Mouse (Mus musculus) hindbrain, embryonic 12.5 days (tissue): ENCODE data around the gene Olfr355. TPM values are rescaled to one million over a fixed set of nuclear protein-coding genes. Genes with fewer than 3 reads are reported as not detected.

Experiments
- ATAC-seq: fragments of 200-750 bp; cut with Nextera tagmentation; 2 replicates; pipeline ENCODE4 v1.8.0; 2017; ENCODE audit warnings: moderate TSS enrichment; ENCODE audit not compliant: low FRiP score
- H3K27ac ChIP-seq: fragments of 300-500 bp; sonication (generic); 2 replicates; pipeline ENCODE4 v1.5.1; 2016; ENCODE audit warnings: mild to moderate bottlenecking
- H3K27me3 ChIP-seq: fragments of 300-500 bp; sonication (generic); 2 replicates; pipeline ENCODE4 v1.6.1; 2016; ENCODE audit warnings: mild to moderate bottlenecking
- H3K36me3 ChIP-seq: fragments of 300-500 bp; sonication (generic); 2 replicates; pipeline ENCODE4 v1.6.1; 2016; ENCODE audit warnings: mild to moderate bottlenecking
- H3K4me1 ChIP-seq: fragments of 300-500 bp; sonication (generic); 2 replicates; pipeline ENCODE4 v1.6.1; 2016
- H3K4me2 ChIP-seq: fragments of 300-500 bp; sonication (generic); replicated peaks from 2 replicates; pipeline ENCODE4 v1.6.1; 2016; ENCODE audit warnings: mild to moderate bottlenecking
- H3K4me3 ChIP-seq: fragments of 300-500 bp; sonication (generic); 2 replicates; pipeline ENCODE4 v1.5.1; 2016; ENCODE audit warnings: mild to moderate bottlenecking
- H3K9ac ChIP-seq: fragments of 300-500 bp; sonication (generic); 2 replicates; pipeline ENCODE4 v1.6.1; 2016; ENCODE audit warnings: mild to moderate bottlenecking, moderate library complexity
- H3K9me3 ChIP-seq: fragments of 300-500 bp; sonication (generic); replicated peaks from 2 replicates; pipeline ENCODE4 v1.6.1; 2016; ENCODE audit warnings: mild to moderate bottlenecking
- WGBS: fragments of 180-500 bp; shearing (Covaris S2); methylation state at CpG from one replicate; pipeline ENCODE4 v1.1.7; 2016; 5-methylcytosine and 5-hydroxymethylcytosine counted together
- polyA plus RNA-seq: library from polyadenylated mRNA; unstranded; fragments of >200 nt; fragmentation: Nextera tagmentation; extraction: Ambion mirVana; gene quantifications from 2 replicates; pipeline ENCODE4 v1.2.1, GENCODE M21; 2016

Olfr355 gene
- not detected in 2 replicates for polyA plus RNA-seq

DNA sequence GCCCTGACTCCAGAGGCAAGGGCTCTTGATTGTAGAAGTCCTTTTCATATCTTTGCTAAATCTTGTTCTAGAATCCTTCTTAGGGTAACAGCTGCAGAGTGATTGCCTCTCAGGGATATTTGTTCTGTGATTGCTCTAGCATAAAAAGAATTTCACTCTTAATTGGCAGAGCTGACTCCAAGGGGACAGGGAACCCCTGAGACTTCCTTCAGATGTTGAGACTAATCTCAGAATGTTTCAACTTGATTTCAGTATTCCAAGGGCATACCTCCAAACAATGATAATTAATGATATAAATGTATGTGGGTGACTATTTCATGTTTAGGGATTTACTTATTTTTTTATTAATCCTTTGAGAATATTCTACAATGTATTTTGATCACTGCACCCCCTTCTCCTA lies at the start of gene Olfr355:
Olfr355 (minus strand) TSS at position 101 of the 400 bp plus-strand sequence.
- Histone ChIP-seq H3K4me1 (no peaks in the 10 kb centered on the region), H3K27ac (no peak within 1 kb of the TSS), H3K4me2 (no peak within 1 kb of the TSS)

DNA sequence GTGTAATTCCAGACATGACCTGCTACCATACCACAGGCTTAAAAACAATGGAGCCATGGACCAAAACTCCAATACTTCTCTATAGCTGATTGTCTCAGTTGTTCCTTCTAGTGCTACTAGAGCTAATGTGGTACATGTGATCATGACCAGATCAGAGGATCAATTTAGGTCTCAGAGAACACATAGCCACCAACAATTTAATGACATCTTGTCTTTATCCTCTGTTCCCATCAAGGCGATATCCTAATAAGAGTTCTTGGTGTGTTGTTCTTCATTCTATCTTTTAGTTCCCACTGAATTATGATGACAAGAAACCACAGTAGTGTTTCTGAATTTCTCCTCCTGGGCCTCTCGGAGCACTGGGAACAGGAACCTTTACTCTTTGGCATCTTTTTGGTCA lies 8.1 kb upstream of the Olfr355 start, which contains the start of gene Olfr356:
Olfr356 (plus strand) TSS at position 301 of the 400 bp plus-strand sequence.
- no peak for ATAC-seq
- no peak within 1 kb of the TSS for H3K9ac ChIP-seq
- H3K4me1 ChIP-seq = no peaks in the 10 kb centered on the region
- no peak within 1 kb of the TSS for H3K4me3 ChIP-seq
- H3K36me3 ChIP-seq = no peaks in the 10 kb centered on the region
- H3K27ac ChIP-seq = no peak within 1 kb of the TSS
- WGBS = 84% methylated on average over 2 of the region's 2 CpGs
- peaks cover 26% of the 10 kb centered on the region; the same call in 1 of the 2 replicates for H3K9me3 ChIP-seq
- H3K27me3 ChIP-seq = no peaks in the 10 kb centered on the region
- no peak within 1 kb of the TSS for H3K4me2 ChIP-seq

More for the DNA sequence above, at the start of gene Olfr355:
- H3K9me3 ChIP-seq = peaks cover 10% of the 10 kb centered on the region; the same call in 1 of the 2 replicates
- H3K4me3 ChIP-seq = no peak within 1 kb of the TSS
- H3K36me3 ChIP-seq = no peaks in the 10 kb centered on the region
- ATAC-seq = no peak
- no peaks in the 10 kb centered on the region for H3K27me3 ChIP-seq
- no peak within 1 kb of the TSS for H3K9ac ChIP-seq

DNA sequence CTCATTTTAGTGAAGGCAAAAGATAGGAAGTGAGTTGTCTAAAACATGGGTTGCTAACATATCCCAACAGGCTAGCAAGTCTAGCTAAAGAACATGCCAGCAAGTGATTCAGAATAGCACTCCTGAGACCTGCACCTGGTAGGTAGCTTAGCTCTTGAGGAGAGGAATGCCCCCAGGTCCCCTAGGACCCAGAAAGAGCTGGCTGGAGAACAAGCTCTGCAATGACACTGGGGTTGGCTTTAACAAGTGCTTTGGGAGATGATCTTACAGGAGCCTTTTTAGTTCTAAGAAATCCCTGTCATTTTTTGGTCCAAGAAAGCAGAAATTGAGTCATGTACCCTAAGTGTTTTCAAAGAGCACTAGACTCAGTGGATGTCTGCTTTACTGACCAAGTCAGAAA lies 23.3 kb downstream of the Olfr355 start, which contains the start of gene Olfr354:
Olfr354 (plus strand) TSS at position 301 of the 400 bp plus-strand sequence.
- Histone ChIP-seq H3K27ac (no peak within 1 kb of the TSS), H3K4me1 (no peaks in the 10 kb centered on the region), H3K9ac (no peak within 1 kb of the TSS), H3K4me3 (no peak within 1 kb of the TSS), H3K9me3 (peaks cover 18% of the 10 kb centered on the region), H3K36me3 (no peaks in the 10 kb centered on the region), H3K4me2 (no peak within 1 kb of the TSS), H3K27me3 (no peaks in the 10 kb centered on the region)
- no peak for ATAC-seq

DNA sequence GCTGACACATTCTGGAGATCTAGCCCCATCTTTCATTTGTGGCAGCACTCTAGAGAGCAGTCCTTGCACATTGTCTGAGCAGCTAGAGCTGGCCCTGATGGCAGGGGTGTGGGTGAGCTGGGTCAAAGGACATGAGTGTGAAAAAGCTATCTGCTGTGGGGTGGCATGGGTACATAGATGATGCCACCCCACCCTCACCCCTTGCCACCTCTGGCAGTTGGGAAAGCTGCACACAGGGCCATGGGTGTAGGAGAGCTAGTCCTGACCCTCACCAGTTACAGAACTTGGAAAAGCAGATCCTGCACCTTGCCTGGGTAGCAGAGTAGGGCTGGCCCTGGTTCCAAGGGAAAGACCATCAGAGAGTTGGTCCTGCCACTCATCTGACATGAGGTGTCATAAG lies 31.6 kb downstream of the Olfr355 start:
- ATAC-seq = no peak
- H3K4me2 ChIP-seq = no peak overlapping the region
- H3K4me3 ChIP-seq = no peak overlapping the region
- H3K36me3 ChIP-seq = no peaks in the 10 kb centered on the region
- no peaks in the 10 kb centered on the region for H3K4me1 ChIP-seq
- no peaks in the 10 kb centered on the region for H3K27me3 ChIP-seq
- H3K9ac ChIP-seq = no peak overlapping the region
- peaks cover 24% of the 10 kb centered on the region for H3K9me3 ChIP-seq
- H3K27ac ChIP-seq = no peak overlapping the region

DNA sequence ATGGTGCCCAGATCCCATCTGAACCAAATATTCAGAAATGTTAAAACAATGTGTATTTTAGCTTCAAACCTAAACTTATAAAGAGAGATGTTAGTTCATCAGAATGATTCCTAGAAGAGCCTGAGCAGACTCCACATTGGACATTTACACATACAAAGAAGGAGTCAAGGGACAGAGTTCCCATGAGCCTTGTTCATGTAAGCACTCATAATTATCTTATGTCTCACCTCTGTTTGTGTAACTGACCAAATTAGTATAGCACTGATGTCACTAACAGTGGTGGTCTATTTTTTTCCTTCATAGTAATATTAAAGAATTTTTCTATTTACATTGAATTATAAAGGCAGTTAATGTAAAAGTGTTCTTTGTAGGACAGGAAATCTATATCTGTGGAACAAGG lies 35.9 kb downstream of the Olfr355 start, which contains the start of gene Olfr353:
Olfr353 (minus strand) TSS at position 101 of the 400 bp plus-strand sequence.
- H3K27me3 ChIP-seq = no peaks in the 10 kb centered on the region
- H3K4me2 ChIP-seq = no peak within 1 kb of the TSS
- H3K4me3 ChIP-seq = no peak within 1 kb of the TSS
- H3K27ac ChIP-seq = no peak within 1 kb of the TSS
- no peaks in the 10 kb centered on the region for H3K36me3 ChIP-seq
- peaks cover 17% of the 10 kb centered on the region; the same call in 1 of the 2 replicates for H3K9me3 ChIP-seq
- no peaks in the 10 kb centered on the region for H3K4me1 ChIP-seq
- ATAC-seq = no peak
- no peak within 1 kb of the TSS for H3K9ac ChIP-seq

Other genes with a start within 250 kb of the Olfr355 start
- gene Olfr346, start 243.1 kb downstream of the Olfr355 start, polyA plus RNA-seq = not detected in 2 replicates
- not detected in 2 replicates for gene Olfr347, start 197.0 kb downstream of the Olfr355 start, polyA plus RNA-seq
- not detected in 2 replicates for gene Olfr348, start 144.6 kb downstream of the Olfr355 start, polyA plus RNA-seq
- gene Olfr50, start 138.4 kb downstream of the Olfr355 start, polyA plus RNA-seq = not detected in 2 replicates
- not detected in 2 replicates for gene Olfr3, start 111.9 kb downstream of the Olfr355 start, polyA plus RNA-seq
- not detected in 2 replicates for gene Olfr350, start 82.6 kb downstream of the Olfr355 start, polyA plus RNA-seq
- not detected in 2 replicates for gene Olfr351, start 66.2 kb downstream of the Olfr355 start, polyA plus RNA-seq
- gene Olfr352, start 60.4 kb downstream of the Olfr355 start, polyA plus RNA-seq = not detected in 2 replicates
- not detected in 2 replicates for gene Olfr353, start 36.0 kb downstream of the Olfr355 start, polyA plus RNA-seq
- gene Olfr354, start 23.2 kb downstream of the Olfr355 start, polyA plus RNA-seq = not detected in 2 replicates
- not detected in 2 replicates for gene Olfr356, start 8.2 kb upstream of the Olfr355 start, polyA plus RNA-seq
- not detected in 2 replicates for gene Olfr357, start 64.9 kb upstream of the Olfr355 start, polyA plus RNA-seq
- gene Olfr358, start 80.4 kb upstream of the Olfr355 start, polyA plus RNA-seq = not detected in 2 replicates
- gene Olfr360, start 136.8 kb upstream of the Olfr355 start, polyA plus RNA-seq = not detected in 2 replicates
- gene Olfr361, start 160.4 kb upstream of the Olfr355 start, polyA plus RNA-seq = not detected in 2 replicates
- not detected in 2 replicates for gene Olfr362, start 189.0 kb upstream of the Olfr355 start, polyA plus RNA-seq
- gene Olfr364-ps1, start 210.4 kb upstream of the Olfr355 start, polyA plus RNA-seq = not detected in 2 replicates